Mouse (Mus musculus) olfactory bulb, adult 2 months (tissue): ENCODE measurements around the gene Vamp5. TPM values are rescaled to one million over a fixed set of nuclear protein-coding genes. Genes with fewer than 3 reads are reported as not detected.

ENCODE experiments used
- H3K27ac ChIP-seq: fragments of 200-500 bp; 2 replicates; pipeline ENCODE4 v1.5.1; 2012; ENCODE audit warnings: low read depth, low read length; ENCODE audit not compliant: insufficient read depth
- H3K4me1 ChIP-seq: fragments of 200-500 bp; 2 replicates; pipeline ENCODE4 v1.6.1; 2012; ENCODE audit warnings: low read length; ENCODE audit not compliant: control insufficient read depth, insufficient read depth
- H3K4me3 ChIP-seq: fragments of 200-500 bp; 2 replicates; pipeline ENCODE4 v1.5.1; 2012; ENCODE audit warnings: mild to moderate bottlenecking, low read depth, low read length, moderate library complexity; ENCODE audit not compliant: insufficient read depth
- CTCF ChIP-seq: fragments of 200-500 bp; IDR thresholded peaks from 2 replicates; pipeline ENCODE4 v1.5.1; 2012; ENCODE audit warnings: low read depth, mild to moderate bottlenecking, low read length, moderate library complexity; ENCODE audit not compliant: insufficient read depth
- POLR2A ChIP-seq: fragments of 200-500 bp; IDR thresholded peaks from 2 replicates; pipeline ENCODE4 v1.6.1; 2012; ENCODE audit warnings: mild to moderate bottlenecking, low read depth, low read length, moderate library complexity; ENCODE audit not compliant: insufficient read depth
- WGBS: fragments of 180-500 bp; shearing (Covaris S2); methylation state at CpG from one replicate; pipeline ENCODE4 v1.1.7; 2018; 5-methylcytosine and 5-hydroxymethylcytosine counted together
- polyA plus RNA-seq: library from polyadenylated mRNA; stranded (reverse); fragments of >200 nt; gene quantifications from 2 replicates; pipeline ENCODE4 v1.2.4, GENCODE M21; 2012; ENCODE audit warnings: low replicate concordance; ENCODE audit not compliant: missing spikeins, insufficient read depth, insufficient read length

Vamp5 gene
- polyA plus RNA-seq, 1 experiment: not detected

GRCm38 (mm10) chr6:72322936-72323335 lies 57.3 kb downstream of the Vamp5 start:
- TF ChIP-seq POLR2A (no peak), CTCF (no peak)
- Histone ChIP-seq H3K4me3 (no peak overlapping the region), H3K4me1 (no peaks in the 10 kb centered on the region), H3K27ac (no peak overlapping the region)
- WGBS: 93% methylated on average over 3 of the region's 3 CpGs

- H3K27ac ChIP-seq: no peak overlapping the region
- no peak overlapping the region for H3K4me3 ChIP-seq
- 74% methylated on average over 11 of the region's 11 CpGs for WGBS
- H3K4me1 ChIP-seq: no peaks in the 10 kb centered on the region
- TF ChIP-seq POLR2A: no peak
- peak; percentile 11; the same call in 1 of the 2 replicates for TF ChIP-seq CTCF
These were observed 61.2 kb downstream of the Vamp5 start for GRCm38 (mm10) chr6:72319019-72319418.

Other genes starting within 250 kb of the Vamp5 start
- gene Atoh8, start 144.9 kb downstream of the Vamp5 start, polyA plus RNA-seq: not detected in 2 replicates
- gene Sftpb, start 75.9 kb downstream of the Vamp5 start, polyA plus RNA-seq: not detected in 2 replicates
- not detected in 2 replicates for gene Usp39, start 35.3 kb downstream of the Vamp5 start, polyA plus RNA-seq
- gene 0610030E20Rik, start 33.2 kb downstream of the Vamp5 start, polyA plus RNA-seq: not detected in 2 replicates
- not detected in 2 replicates for gene Tmem150a, start 25.0 kb downstream of the Vamp5 start, polyA plus RNA-seq
- gene Rnf181, start 13.5 kb downstream of the Vamp5 start, polyA plus RNA-seq: not detected in 2 replicates
- not detected in 2 replicates for gene Vamp8, start 10.2 kb upstream of the Vamp5 start, polyA plus RNA-seq
- not detected in 2 replicates for gene Ggcx, start 33.8 kb upstream of the Vamp5 start, polyA plus RNA-seq
- 274 and 557 TPM in 2 replicates for gene Mat2a, start 59.1 kb upstream of the Vamp5 start, polyA plus RNA-seq
- gene Sh2d6, start 141.2 kb upstream of the Vamp5 start, polyA plus RNA-seq: not detected in 2 replicates
- not detected in 2 replicates for gene Capg, start 163.9 kb upstream of the Vamp5 start, polyA plus RNA-seq
- gene Elmod3, start 217.9 kb upstream of the Vamp5 start, polyA plus RNA-seq: not detected in 2 replicates
- not detected in 2 replicates for gene Retsat, start 218.0 kb upstream of the Vamp5 start, polyA plus RNA-seq
- gene Tgoln1, start 236.5 kb upstream of the Vamp5 start, polyA plus RNA-seq: not detected in 2 replicates